Mouse (Mus musculus) hindbrain, postnatal 0 days (tissue): ENCODE results near the gene Dot1l. TPM values are rescaled to one million over a fixed set of nuclear protein-coding genes. Genes with fewer than 3 reads are reported as not detected.
A peak's percentile ranks its signal among the peaks of the same experiment; 100 is the strongest.
"Not testable (repeated sequence)": the region's sequence is repeated elsewhere in the genome, so short reads cannot be mapped to it uniquely, and the experiment has no call there.

ENCODE experiments used
- ATAC-seq: fragments of 200-750 bp; cut with Nextera tagmentation; 2 replicates; pipeline ENCODE4 v1.8.0; 2017; ENCODE audit warnings: mild to moderate bottlenecking, moderate TSS enrichment, moderate library complexity
- DNase-seq: peaks from one replicate; pipeline ENCODE4 v3.0.0-alpha.2; 2015; ENCODE audit warnings: low spot score
- H3K27ac ChIP-seq: fragments of 300-500 bp; sonication (generic); 2 replicates; pipeline ENCODE4 v1.5.1; 2014; ENCODE audit warnings: mild to moderate bottlenecking
- H3K27me3 ChIP-seq: fragments of 300-500 bp; sonication (generic); 2 replicates; pipeline ENCODE4 v1.6.1; 2014; ENCODE audit warnings: low read length, mixed read lengths; ENCODE audit not compliant: insufficient read depth
- H3K36me3 ChIP-seq: fragments of 300-500 bp; sonication (generic); 2 replicates; pipeline ENCODE4 v1.6.1; 2014; ENCODE audit warnings: low read length, mixed read lengths; ENCODE audit not compliant: insufficient read depth
- H3K4me1 ChIP-seq: fragments of 300-500 bp; sonication (generic); 2 replicates; pipeline ENCODE4 v1.6.1; 2014; ENCODE audit warnings: antibody characterized with exemption, low read length, mixed read lengths; ENCODE audit not compliant: insufficient read depth
- H3K4me2 ChIP-seq: fragments of 300-500 bp; sonication (generic); 2 replicates; pipeline ENCODE4 v1.6.1; 2014; ENCODE audit warnings: low read depth, mild to moderate bottlenecking, low read length, moderate library complexity, mixed read lengths
- H3K4me3 ChIP-seq: fragments of 300-500 bp; sonication (generic); 2 replicates; pipeline ENCODE4 v1.5.1; 2014; ENCODE audit warnings: low read length
- H3K9ac ChIP-seq: fragments of 300-500 bp; sonication (generic); replicated peaks from 2 replicates; pipeline ENCODE4 v1.6.1; 2014; ENCODE audit warnings: mild to moderate bottlenecking, low read length, moderate library complexity, mixed read lengths
- H3K9me3 ChIP-seq: fragments of 300-500 bp; sonication (generic); 2 replicates; pipeline ENCODE4 v1.6.1; 2016; ENCODE audit warnings: low read length, mixed read lengths
- CTCF ChIP-seq: IDR thresholded peaks from 2 replicates; pipeline ENCODE4 v1.5.1; 2016; ENCODE audit warnings: antibody characterized with exemption, control low read depth, low read depth
- WGBS: fragments of 180-500 bp; shearing (Covaris S2); extraction: QIAGEN DNeasy Blood & Tissue Kit; methylation state at CpG from one replicate; pipeline ENCODE4 v1.1.7; 2014; 5-methylcytosine and 5-hydroxymethylcytosine counted together
- polyA plus RNA-seq: library from polyadenylated mRNA; unstranded; fragments of >200 nt; fragmentation: Nextera tagmentation; extraction: Ambion mirVana; gene quantifications from 2 replicates; pipeline ENCODE4 v1.2.1, GENCODE M21; 2015
- total RNA-seq: library from RNA; depleted of rRNA; stranded (reverse); fragments of >200 nt; gene quantifications from 2 replicates; pipeline ENCODE4 v1.2.3, GENCODE M21; 2014

The Dot1l gene
- total and polyA plus RNA-seq, 2 experiments from 2014 or later: 12.6 to 27.2 TPM

DNA sequence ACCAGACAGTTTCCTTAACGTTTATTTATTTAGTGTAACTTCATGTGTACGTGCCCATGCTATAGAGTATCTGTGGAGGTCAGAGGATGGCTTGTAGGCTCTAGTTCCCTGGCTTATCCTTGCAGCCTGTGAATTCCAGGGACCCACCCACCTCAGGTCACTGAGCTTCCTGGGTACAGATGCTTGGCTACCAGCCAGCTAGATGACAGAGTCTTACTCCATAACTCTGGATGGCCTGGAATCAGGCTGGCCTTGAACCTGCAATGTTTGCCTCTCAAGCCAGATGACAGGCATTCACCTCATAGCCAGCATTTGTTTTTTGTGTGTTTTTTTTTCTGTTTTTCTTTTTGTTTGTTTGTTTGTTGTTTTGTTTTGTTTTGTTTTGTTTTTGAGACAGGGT is 62.2 kb downstream of the Dot1l start:
- Histone ChIP-seq H3K4me3 (no peak overlapping the region), H3K27me3 (no peaks in the 10 kb centered on the region), H3K4me2 (no peak overlapping the region), H3K9ac (no peak overlapping the region), H3K4me1 (no peaks in the 10 kb centered on the region), H3K27ac (no peak overlapping the region), H3K9me3 (no peaks in the 10 kb centered on the region), H3K36me3 (no peaks in the 10 kb centered on the region)
- no peak for TF ChIP-seq CTCF
- ATAC-seq (no peak), DNase-seq (no peak)
- 69% methylated on average over 2 of the region's 2 CpGs for WGBS

DNA sequence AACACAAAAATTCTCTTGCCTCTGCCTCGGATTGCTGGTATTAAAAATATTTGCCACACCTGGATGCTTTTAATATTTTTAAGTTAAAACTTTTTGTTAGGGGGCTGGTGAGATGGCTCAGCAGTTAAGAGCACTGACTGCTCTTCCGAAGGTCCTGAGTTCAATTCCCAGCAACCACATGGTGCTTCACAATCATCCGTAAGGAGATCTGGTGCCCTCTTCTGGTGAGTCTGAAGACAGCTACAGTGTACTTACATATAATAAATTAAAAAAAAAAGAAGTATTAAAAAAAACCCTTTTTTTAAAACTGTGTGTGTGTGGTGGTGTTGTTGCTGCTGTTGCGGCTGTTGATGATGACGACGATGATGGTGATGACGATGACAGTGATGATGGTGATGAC is 62.9 kb downstream of the Dot1l start:
- not testable (repeated sequence) for H3K9ac ChIP-seq, H3K27ac ChIP-seq, DNase-seq, H3K27me3 ChIP-seq, H3K4me3 ChIP-seq, H3K9me3 ChIP-seq, ATAC-seq, H3K4me1 ChIP-seq, H3K36me3 ChIP-seq, H3K4me2 ChIP-seq
- WGBS: 86% methylated on average over 7 of the region's 7 CpGs
- TF ChIP-seq CTCF: peak; percentile 29; the same call in 1 of the 2 replicates

DNA sequence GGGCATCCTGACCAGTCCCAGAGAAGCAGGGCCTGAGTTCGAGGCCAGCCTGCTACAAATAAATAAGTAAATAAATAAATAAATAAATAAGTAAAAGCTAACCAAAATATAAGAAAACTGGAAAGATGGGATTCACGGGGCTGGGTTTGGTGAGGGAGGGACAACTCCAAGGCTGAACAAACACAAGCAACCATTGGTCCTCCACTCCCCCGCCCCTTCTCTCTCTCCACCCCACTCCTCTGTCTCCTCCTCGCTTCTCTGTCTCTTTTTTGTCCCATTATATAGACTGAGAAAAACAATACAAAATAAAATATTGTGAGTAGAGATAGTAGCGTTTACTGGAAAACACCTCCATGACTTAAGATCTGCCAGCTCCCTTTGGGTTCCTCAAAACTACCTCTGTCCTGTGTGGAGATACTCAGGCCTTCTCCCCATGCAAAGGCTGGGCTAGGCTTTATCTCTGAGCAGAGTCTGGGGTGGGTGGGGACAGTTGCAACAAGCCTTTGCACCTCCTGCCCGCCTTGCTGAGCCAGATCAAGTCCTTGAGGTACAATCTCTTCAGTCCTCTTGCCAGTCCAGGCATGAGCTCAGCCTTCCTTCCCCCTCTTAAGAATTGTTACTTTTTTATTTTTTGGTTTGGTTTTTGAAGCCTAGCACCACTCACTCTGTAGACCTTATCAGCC is 63.7 kb downstream of the Dot1l start:
- no peaks in the 10 kb centered on the region for H3K4me1 ChIP-seq
- H3K9ac ChIP-seq: no peak overlapping the region
- no peak overlapping the region for H3K4me3 ChIP-seq
- H3K9me3 ChIP-seq: no peaks in the 10 kb centered on the region
- H3K4me2 ChIP-seq: no peak overlapping the region
- H3K27me3 ChIP-seq: no peaks in the 10 kb centered on the region
- no peaks in the 10 kb centered on the region for H3K36me3 ChIP-seq
- TF ChIP-seq CTCF: no peak
- no peak overlapping the region for H3K27ac ChIP-seq
- WGBS: 60% methylated on average over 6 of the region's 6 CpGs
- DNase-seq: no peak
- no peak for ATAC-seq

DNA sequence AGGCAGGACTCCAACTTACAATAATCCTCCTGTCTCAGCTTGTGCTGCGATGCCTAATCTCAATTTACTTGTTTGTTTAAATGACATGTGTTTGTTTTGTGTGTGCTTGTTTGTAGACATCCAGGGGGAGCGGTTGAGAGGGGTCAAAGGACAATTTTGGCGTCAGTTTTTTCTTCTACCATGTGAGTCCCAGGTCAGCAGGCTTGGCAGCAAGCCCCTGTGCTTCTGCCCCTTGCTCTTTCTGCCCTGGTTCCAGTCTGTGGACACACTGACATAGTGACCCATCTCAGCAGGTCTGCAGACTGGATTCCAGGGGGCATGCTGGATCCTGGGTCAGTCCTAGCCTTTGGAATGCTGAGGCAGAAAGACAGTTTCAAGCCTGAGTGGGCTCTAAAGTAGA is 64.4 kb downstream of the Dot1l start:
- Histone ChIP-seq H3K4me3 (no peak overlapping the region), H3K36me3 (no peaks in the 10 kb centered on the region), H3K9me3 (no peaks in the 10 kb centered on the region), H3K27me3 (no peaks in the 10 kb centered on the region), H3K4me2 (no peak overlapping the region), H3K27ac (no peak overlapping the region), H3K9ac (0 out of 2 replicates have a peak overlapping the region, but pooled peaks have one; percentile 13), H3K4me1 (no peaks in the 10 kb centered on the region)
- TF ChIP-seq CTCF: no peak
- WGBS: 45% methylated on average over 3 of the region's 3 CpGs
- ATAC-seq (no peak), DNase-seq (no peak)

DNA sequence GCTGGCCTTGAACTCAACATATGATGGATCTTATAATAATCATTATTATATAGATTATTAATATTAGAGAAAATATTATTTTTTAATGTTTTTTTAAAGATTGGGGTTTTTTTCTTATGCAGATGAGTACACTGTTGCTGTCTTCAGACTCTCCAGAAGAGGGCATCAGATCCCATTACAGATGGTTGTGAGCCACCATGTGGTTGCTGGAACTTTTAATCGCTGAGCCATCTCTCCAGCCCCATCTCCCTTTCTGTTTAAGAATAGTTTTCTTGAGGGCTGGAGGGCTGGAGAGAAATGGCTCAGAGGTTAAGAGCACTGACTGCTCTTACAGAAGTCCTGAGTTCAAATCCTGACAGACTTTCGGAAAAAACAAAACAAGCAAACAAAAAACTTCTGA is 67.0 kb downstream of the Dot1l start:
- DNase-seq: peak; percentile 28
- ATAC-seq: no peak
- Histone ChIP-seq H3K27me3 (no peaks in the 10 kb centered on the region), H3K4me1 (no peaks in the 10 kb centered on the region), H3K9ac (no peak overlapping the region), H3K36me3 (no peaks in the 10 kb centered on the region), H3K27ac (no peak overlapping the region), H3K9me3 (no peaks in the 10 kb centered on the region), H3K4me3 (no peak overlapping the region), H3K4me2 (no peak overlapping the region)
- peak; percentile 65 for TF ChIP-seq CTCF
- 42% methylated on average over 2 of the region's 2 CpGs for WGBS

DNA sequence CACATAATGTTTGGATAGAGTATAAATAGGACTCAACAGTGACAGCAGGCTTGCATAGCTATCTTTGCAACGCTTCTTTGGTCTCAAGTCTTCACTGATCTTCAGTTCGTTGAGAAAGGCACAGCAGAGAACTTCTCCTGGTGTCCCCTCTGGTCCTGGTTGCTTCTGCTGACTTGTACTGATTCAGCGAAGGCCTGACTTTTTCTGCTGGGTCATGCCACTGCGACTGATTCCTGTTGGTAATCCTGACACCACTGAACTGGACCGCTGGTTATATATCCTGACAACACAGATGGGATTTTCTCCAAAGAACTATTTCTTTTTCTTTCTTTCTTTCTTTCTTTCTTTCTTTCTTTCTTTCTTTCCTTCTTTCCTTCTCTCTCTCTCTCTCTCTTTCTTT is 67.5 kb downstream of the Dot1l start:
- Histone ChIP-seq H3K4me1 (peaks cover under 1% of the 10 kb centered on the region; the same call in 1 of the 2 replicates), H3K27ac (no peak overlapping the region), H3K9me3 (no peaks in the 10 kb centered on the region), H3K4me3 (no peak overlapping the region), H3K4me2 (no peak overlapping the region), H3K27me3 (no peaks in the 10 kb centered on the region), H3K36me3 (no peaks in the 10 kb centered on the region), H3K9ac (no peak overlapping the region)
- ATAC-seq (no peak), DNase-seq (no peak)
- no peak for TF ChIP-seq CTCF
- 89% methylated on average over 5 of the region's 5 CpGs for WGBS

DNA sequence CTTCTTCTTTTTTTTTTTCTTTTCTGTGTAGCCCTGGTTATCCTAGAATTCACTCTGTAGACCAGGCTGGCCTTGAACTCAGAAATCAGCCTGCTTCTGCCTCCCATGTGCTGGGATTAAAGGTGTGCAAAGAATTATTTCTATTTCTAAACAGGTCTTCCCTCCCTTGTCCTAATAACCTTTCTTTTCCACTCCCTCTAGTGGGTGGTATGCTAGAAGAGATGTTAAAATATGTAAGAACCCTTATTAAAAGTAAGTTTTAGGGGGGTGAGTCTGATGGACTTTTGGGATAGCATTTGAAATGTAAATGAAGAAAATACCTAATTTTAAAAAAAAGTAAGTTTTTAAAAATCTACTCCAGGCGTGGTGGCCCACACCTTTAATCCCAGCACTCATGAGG is 68.3 kb downstream of the Dot1l start:
- Histone ChIP-seq H3K4me1 (peaks cover 5% of the 10 kb centered on the region; the same call in 1 of the 2 replicates), H3K27ac (no peak overlapping the region), H3K36me3 (no peaks in the 10 kb centered on the region), H3K4me2 (no peak overlapping the region), H3K4me3 (no peak overlapping the region), H3K9ac (no peak overlapping the region), H3K27me3 (no peaks in the 10 kb centered on the region), H3K9me3 (no peaks in the 10 kb centered on the region)
- 88% methylated on average over 1 of the region's 1 CpGs for WGBS
- ATAC-seq: no peak
- no peak for TF ChIP-seq CTCF
- DNase-seq: no peak
